Mouse (Mus musculus) C2C12 (cell line): ENCODE results near the gene Sfn.

Experiments used
- CEBPB ChIP-seq: IDR thresholded peaks from one replicate; pipeline ENCODE4 v1.6.1; 2011; ENCODE audit warnings: low read depth, mild to moderate bottlenecking, control low read depth, moderate library complexity
- CTCF ChIP-seq: IDR thresholded peaks from one replicate; pipeline ENCODE4 v1.5.1; 2011; ENCODE audit not compliant: control insufficient read depth, insufficient read depth, insufficient read length
- MAX ChIP-seq: IDR thresholded peaks from one replicate; pipeline ENCODE4 v1.6.1; 2011; ENCODE audit warnings: mild to moderate bottlenecking, control low read depth
- MYOD1 ChIP-seq: IDR thresholded peaks from one replicate; pipeline ENCODE4 v1.6.1; 2011; ENCODE audit warnings: low read depth; ENCODE audit not compliant: control insufficient read depth, insufficient read length
- USF1 ChIP-seq: IDR thresholded peaks from one replicate; pipeline ENCODE4 v1.6.1; 2011; ENCODE audit warnings: low read depth, mild to moderate bottlenecking, control low read depth, moderate library complexity

GRCm38 (mm10) chr4:133645680-133646079 lies 43.7 kb upstream of the Sfn start:
- TF ChIP-seq CTCF: no peak
- no peak for TF ChIP-seq MAX
- no peak for TF ChIP-seq USF1
- no peak for TF ChIP-seq MYOD1
- TF ChIP-seq CEBPB: no peak
